Mouse (Mus musculus): ENCODE measurements at regions not wholly inside any gene's neighbourhood (a gene's known extent, or its start where the extent isn't known, plus 50 kb on each side); places are given as distances from the start of the nearest gene placed in this dataset.

- Histone ChIP-seq H3K27ac (ENCODE audit: low read depth, low read length) (no peak overlapping the region), H3K36me3 (ENCODE audit: control insufficient read depth, insufficient read depth, low read length) (no peaks in the 10 kb centered on the region), H3K4me3 (ENCODE audit: low read length) (no peak overlapping the region), H3K4me1 (ENCODE audit: control insufficient read depth, insufficient read depth, low read length) (no peaks in the 10 kb centered on the region), H3K9ac (ENCODE audit: low read depth, low read length) (no peak overlapping the region), H3K27me3 (ENCODE audit: control insufficient read depth, insufficient read depth, low read length) (no peaks in the 10 kb centered on the region), H3K4me2 (replicated peaks; ENCODE audit: low read depth, low read length) (no peak overlapping the region), H3K9me3 (ENCODE audit: control insufficient read depth, low read length) (no peaks in the 10 kb centered on the region)
- ATAC-seq (ENCODE audit: low FRiP score, low TSS enrichment), result no peak
- WGBS, result 50% methylated on average over 1 of the region's 1 CpGs
Measured at GRCm38 (mm10) chr10:17275214-17275613, 447.8 kb upstream of the Cited2 start.

- H3K36me3 ChIP-seq (ENCODE audit: control insufficient read depth, insufficient read depth, low read length), result no peaks in the 10 kb centered on the region
- H3K4me1 ChIP-seq (ENCODE audit: control insufficient read depth, insufficient read depth, low read length), result no peaks in the 10 kb centered on the region
- H3K9me3 ChIP-seq (ENCODE audit: control insufficient read depth, low read length), result no peaks in the 10 kb centered on the region
- H3K4me3 ChIP-seq (ENCODE audit: low read length), result no peak overlapping the region
- H3K9ac ChIP-seq (ENCODE audit: low read depth, low read length), result no peak overlapping the region
- H3K27me3 ChIP-seq (ENCODE audit: control insufficient read depth, insufficient read depth, low read length), result no peaks in the 10 kb centered on the region
- H3K27ac ChIP-seq (ENCODE audit: low read depth, low read length), result no peak overlapping the region
- no peak for ATAC-seq (ENCODE audit: low FRiP score, low TSS enrichment)
- H3K4me2 ChIP-seq (replicated peaks; ENCODE audit: low read depth, low read length), result no peak overlapping the region
Measured at GRCm38 (mm10) chr10:17277911-17278310, 445.1 kb upstream of the Cited2 start.

DNA sequence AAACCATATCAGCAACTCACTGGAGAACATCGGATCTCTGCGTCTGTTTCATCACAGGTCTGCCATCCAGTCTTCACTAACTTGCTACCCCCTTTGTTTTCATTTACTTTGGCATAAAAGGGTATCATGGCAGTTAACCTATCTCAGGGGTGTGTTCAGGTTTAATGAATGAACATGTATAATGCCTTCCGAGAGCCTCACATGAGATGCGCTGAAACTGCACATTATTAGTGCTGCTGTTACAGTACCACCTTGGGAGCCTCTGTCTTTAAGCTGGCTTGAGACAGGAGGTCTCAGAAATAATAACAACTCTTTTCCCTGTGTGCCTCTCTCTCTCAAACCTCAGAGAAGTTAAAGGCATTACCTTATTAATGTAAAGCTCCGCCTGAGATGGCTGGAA lies 438.2 kb upstream of the Cited2 start:
- Histone ChIP-seq H3K27ac (ENCODE audit: low read depth, low read length) (no peak overlapping the region), H3K36me3 (ENCODE audit: control insufficient read depth, insufficient read depth, low read length) (no peaks in the 10 kb centered on the region), H3K27me3 (ENCODE audit: control insufficient read depth, insufficient read depth, low read length) (no peaks in the 10 kb centered on the region), H3K4me2 (replicated peaks; ENCODE audit: low read depth, low read length) (no peak overlapping the region), H3K9ac (ENCODE audit: low read depth, low read length) (no peak overlapping the region), H3K9me3 (ENCODE audit: control insufficient read depth, low read length) (no peaks in the 10 kb centered on the region), H3K4me1 (ENCODE audit: control insufficient read depth, insufficient read depth, low read length) (0 out of 2 replicates have a peak, but pooled peaks cover 4% of the 10 kb centered on the region), H3K4me3 (ENCODE audit: low read length) (no peak overlapping the region)
- WGBS, result 88% methylated on average over 5 of the region's 5 CpGs
- ATAC-seq (ENCODE audit: low FRiP score, low TSS enrichment), result no peak

DNA sequence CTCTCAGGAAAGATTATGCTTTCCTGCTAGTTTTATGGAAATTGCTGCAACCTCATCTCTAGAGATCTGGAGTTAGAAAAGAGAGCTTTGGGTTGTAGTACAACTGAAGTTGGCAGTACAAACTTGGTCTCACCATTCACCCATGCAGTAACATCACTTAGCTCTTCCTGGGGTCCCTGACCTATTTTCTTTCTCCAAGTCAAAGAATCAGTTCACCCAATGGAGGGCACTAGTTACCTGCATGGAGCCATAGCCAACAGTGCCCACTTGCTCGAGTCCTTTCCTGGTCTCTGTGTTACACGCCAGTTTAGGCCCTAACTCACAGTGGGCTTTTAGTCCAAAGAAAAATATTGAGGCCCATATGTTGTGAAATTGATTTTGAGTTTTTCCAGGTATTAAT lies 435.9 kb upstream of the Cited2 start:
- no peak overlapping the region for H3K27ac ChIP-seq (ENCODE audit: low read depth, low read length)
- WGBS, result 87% methylated on average over 2 of the region's 2 CpGs

DNA sequence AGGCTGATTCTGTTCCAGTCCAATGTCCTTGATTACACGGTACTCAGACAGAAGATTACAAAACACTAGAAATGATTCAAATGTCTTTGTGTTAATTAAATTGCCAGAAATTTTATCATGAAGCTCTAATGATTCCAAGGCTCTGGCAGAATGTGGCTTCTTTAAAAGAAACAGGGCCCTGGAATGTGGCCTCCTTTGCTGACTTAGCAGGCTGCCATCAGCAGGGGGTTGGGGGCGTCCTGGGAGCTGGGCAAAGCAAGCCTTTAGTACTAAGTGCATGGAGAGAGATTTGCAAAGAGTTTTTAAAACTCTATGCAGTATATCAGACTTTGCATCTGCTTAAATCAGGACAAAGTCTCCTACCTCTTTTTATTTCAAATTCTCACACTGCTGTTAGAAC lies 434.8 kb upstream of the Cited2 start:
- Histone ChIP-seq H3K4me2 (replicated peaks; ENCODE audit: low read depth, low read length) (no peak overlapping the region), H3K27me3 (ENCODE audit: control insufficient read depth, insufficient read depth, low read length) (no peaks in the 10 kb centered on the region), H3K36me3 (ENCODE audit: control insufficient read depth, insufficient read depth, low read length) (no peaks in the 10 kb centered on the region), H3K9ac (ENCODE audit: low read depth, low read length) (no peak overlapping the region), H3K27ac (ENCODE audit: low read depth, low read length) (no peak overlapping the region), H3K9me3 (ENCODE audit: control insufficient read depth, low read length) (no peaks in the 10 kb centered on the region), H3K4me1 (ENCODE audit: control insufficient read depth, insufficient read depth, low read length) (0 out of 2 replicates have a peak, but pooled peaks cover 4% of the 10 kb centered on the region), H3K4me3 (ENCODE audit: low read length) (no peak overlapping the region)
- no peak for ATAC-seq (ENCODE audit: low FRiP score, low TSS enrichment)
- WGBS, result 54% methylated on average over 2 of the region's 2 CpGs

More for the DNA sequence above, 435.9 kb upstream of the Cited2 start:
- H3K4me2 ChIP-seq (replicated peaks; ENCODE audit: low read depth, low read length), result no peak overlapping the region
- no peaks in the 10 kb centered on the region for H3K27me3 ChIP-seq (ENCODE audit: control insufficient read depth, insufficient read depth, low read length)
- no peaks in the 10 kb centered on the region for H3K36me3 ChIP-seq (ENCODE audit: control insufficient read depth, insufficient read depth, low read length)
- ATAC-seq (ENCODE audit: low FRiP score, low TSS enrichment), result no peak
- no peak overlapping the region for H3K4me3 ChIP-seq (ENCODE audit: low read length)
- H3K4me1 ChIP-seq (ENCODE audit: control insufficient read depth, insufficient read depth, low read length), result 0 out of 2 replicates have a peak, but pooled peaks cover 4% of the 10 kb centered on the region
- no peak overlapping the region for H3K9ac ChIP-seq (ENCODE audit: low read depth, low read length)
- H3K9me3 ChIP-seq (ENCODE audit: control insufficient read depth, low read length), result no peaks in the 10 kb centered on the region

- Histone ChIP-seq H3K36me3 (ENCODE audit: control insufficient read depth, insufficient read depth, low read length) (no peaks in the 10 kb centered on the region), H3K4me1 (ENCODE audit: control insufficient read depth, insufficient read depth, low read length) (0 out of 2 replicates have a peak, but pooled peaks cover 4% of the 10 kb centered on the region), H3K27me3 (ENCODE audit: control insufficient read depth, insufficient read depth, low read length) (no peaks in the 10 kb centered on the region), H3K9me3 (ENCODE audit: control insufficient read depth, low read length) (no peaks in the 10 kb centered on the region), H3K9ac (ENCODE audit: low read depth, low read length) (no peak overlapping the region), H3K27ac (ENCODE audit: low read depth, low read length) (no peak overlapping the region), H3K4me3 (ENCODE audit: low read length) (no peak overlapping the region), H3K4me2 (replicated peaks; ENCODE audit: low read depth, low read length) (no peak overlapping the region)
- no peak for ATAC-seq (ENCODE audit: low FRiP score, low TSS enrichment)
- 77% methylated on average over 6 of the region's 6 CpGs for WGBS
Measured at GRCm38 (mm10) chr10:17292331-17292730, 430.7 kb upstream of the Cited2 start.

DNA sequence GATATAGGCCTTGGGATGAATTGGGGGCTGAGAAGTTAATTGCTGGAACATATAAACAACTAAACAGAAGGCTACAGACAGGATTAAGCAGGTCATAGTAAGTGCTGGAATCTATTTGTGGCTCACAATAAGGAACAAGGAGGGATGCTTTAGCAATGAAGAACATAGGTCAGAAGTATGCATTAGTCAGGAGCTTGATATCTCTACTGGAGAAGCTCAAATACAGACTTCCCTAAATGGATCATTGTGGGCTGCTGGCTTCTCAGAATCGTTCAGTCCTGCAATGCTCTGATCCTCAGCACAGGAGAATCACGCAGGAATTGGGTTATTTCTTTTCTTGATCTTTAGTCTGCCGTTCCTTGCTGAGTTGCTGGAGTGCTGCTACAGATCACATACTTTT lies 428.6 kb upstream of the Cited2 start:
- no peak overlapping the region for H3K27ac ChIP-seq (ENCODE audit: low read depth, low read length)
- H3K4me3 ChIP-seq (ENCODE audit: low read length), result no peak overlapping the region
- H3K27me3 ChIP-seq (ENCODE audit: control insufficient read depth, insufficient read depth, low read length), result no peaks in the 10 kb centered on the region
- H3K9ac ChIP-seq (ENCODE audit: low read depth, low read length), result no peak overlapping the region
- H3K4me1 ChIP-seq (ENCODE audit: control insufficient read depth, insufficient read depth, low read length), result 0 out of 2 replicates have a peak, but pooled peaks cover 1% of the 10 kb centered on the region
- H3K4me2 ChIP-seq (replicated peaks; ENCODE audit: low read depth, low read length), result no peak overlapping the region
- ATAC-seq (ENCODE audit: low FRiP score, low TSS enrichment), result no peak
- WGBS, result 83% methylated on average over 3 of the region's 3 CpGs
- no peaks in the 10 kb centered on the region for H3K36me3 ChIP-seq (ENCODE audit: control insufficient read depth, insufficient read depth, low read length)
- H3K9me3 ChIP-seq (ENCODE audit: control insufficient read depth, low read length), result no peaks in the 10 kb centered on the region

DNA sequence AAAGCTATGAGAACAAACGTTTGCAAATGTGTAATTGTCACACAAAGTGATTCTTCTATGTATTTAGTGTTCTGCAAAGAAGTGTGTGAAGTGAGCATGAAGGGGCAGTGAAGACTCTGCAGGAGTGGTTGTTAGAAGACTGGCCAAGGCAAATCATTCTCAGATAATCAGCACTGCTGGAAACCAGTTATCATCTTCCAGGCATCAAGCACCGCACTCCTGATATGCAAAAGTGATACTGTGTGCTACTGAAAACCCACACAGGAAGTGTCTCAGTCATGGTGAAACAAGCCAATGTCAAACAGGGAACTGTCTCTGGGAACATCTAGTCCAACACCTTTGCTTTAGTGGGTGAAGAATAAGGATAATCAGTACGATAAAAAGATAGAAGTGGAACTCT lies 427.9 kb upstream of the Cited2 start:
- peaks cover 8% of the 10 kb centered on the region; the same call in 1 of the 2 replicates for H3K4me1 ChIP-seq (ENCODE audit: control insufficient read depth, insufficient read depth, low read length)
- no peak overlapping the region for H3K9ac ChIP-seq (ENCODE audit: low read depth, low read length)
- no peak overlapping the region for H3K27ac ChIP-seq (ENCODE audit: low read depth, low read length)
- no peaks in the 10 kb centered on the region for H3K27me3 ChIP-seq (ENCODE audit: control insufficient read depth, insufficient read depth, low read length)
- WGBS, result 79% methylated on average over 3 of the region's 3 CpGs
- H3K9me3 ChIP-seq (ENCODE audit: control insufficient read depth, low read length), result no peaks in the 10 kb centered on the region
- ATAC-seq (ENCODE audit: low FRiP score, low TSS enrichment), result no peak
- H3K4me3 ChIP-seq (ENCODE audit: low read length), result no peak overlapping the region
- H3K36me3 ChIP-seq (ENCODE audit: control insufficient read depth, insufficient read depth, low read length), result no peaks in the 10 kb centered on the region
- no peak overlapping the region for H3K4me2 ChIP-seq (replicated peaks; ENCODE audit: low read depth, low read length)

DNA sequence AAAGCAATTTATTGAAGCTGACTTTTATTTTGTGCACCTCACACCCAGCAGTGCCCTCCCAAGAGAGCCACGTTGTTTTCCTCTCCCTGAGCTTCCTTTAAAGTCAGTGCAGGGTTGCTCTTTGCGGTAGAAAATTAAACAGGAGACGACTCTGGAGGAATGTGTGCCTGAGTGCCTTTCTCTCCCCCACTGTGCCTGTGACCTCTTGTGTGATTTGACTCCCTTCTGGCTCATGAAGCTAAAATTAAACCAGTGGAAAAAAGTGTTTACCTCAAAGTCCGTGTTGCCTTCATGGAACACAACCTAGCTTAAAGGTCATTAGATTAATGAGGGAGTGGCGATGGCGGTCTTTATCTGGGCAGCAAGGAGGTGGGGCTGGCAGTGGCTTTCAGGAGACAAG lies 423.4 kb upstream of the Cited2 start:
- H3K36me3 ChIP-seq (ENCODE audit: control insufficient read depth, insufficient read depth, low read length), result no peaks in the 10 kb centered on the region
- no peak overlapping the region for H3K9ac ChIP-seq (ENCODE audit: low read depth, low read length)
- 13% methylated on average over 6 of the region's 6 CpGs for WGBS
- peaks cover 8% of the 10 kb centered on the region; the same call in 1 of the 2 replicates for H3K4me1 ChIP-seq (ENCODE audit: control insufficient read depth, insufficient read depth, low read length)
- ATAC-seq (ENCODE audit: low FRiP score, low TSS enrichment), result peak; percentile 94
- peak overlapping the region; percentile 15; the same call in 1 of the 2 replicates for H3K4me2 ChIP-seq (replicated peaks; ENCODE audit: low read depth, low read length)
- no peak overlapping the region for H3K4me3 ChIP-seq (ENCODE audit: low read length)
- H3K9me3 ChIP-seq (ENCODE audit: control insufficient read depth, low read length), result no peaks in the 10 kb centered on the region
- H3K27me3 ChIP-seq (ENCODE audit: control insufficient read depth, insufficient read depth, low read length), result no peaks in the 10 kb centered on the region
- peak overlapping the region; percentile 30; the same call in 1 of the 2 replicates for H3K27ac ChIP-seq (ENCODE audit: low read depth, low read length)
